In the genomic region with DNA sequence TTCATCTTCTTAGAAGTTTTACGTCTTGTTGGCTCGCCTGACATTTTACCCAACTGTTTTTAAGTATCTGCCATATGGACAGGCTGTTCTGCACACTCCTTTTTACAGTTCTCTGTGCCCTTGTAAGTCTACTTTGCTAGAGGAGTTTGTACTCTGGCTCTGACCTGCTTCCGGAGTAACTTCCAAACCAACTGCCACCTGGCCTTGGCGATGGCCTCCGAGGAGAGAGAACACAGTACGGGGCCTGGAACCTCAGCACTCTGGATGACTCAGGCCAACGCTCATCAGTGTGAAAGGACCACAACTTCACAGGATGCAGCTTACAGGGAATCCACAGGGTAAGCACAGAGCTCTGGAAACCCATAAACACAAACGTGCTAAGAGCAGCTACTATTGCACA, we compare ENCODE assay signal across 17 mouse cellular contexts. TPM values are rescaled to one million over a fixed set of nuclear protein-coding genes. Genes with fewer than 3 reads are reported as not detected.
DNase-seq lines count a peak whose midpoint lies in the region.
"Had no signal": no experiment of that assay in that cellular context is flagged by ENCODE, and none has a peak within 500 bp of the region (broad histone marks: within the 10 kb centered on the region; RNA-seq: fewer than 3 reads in every experiment).

No protein-coding gene starts in this region.

- peak; percentile 69 for DNase-seq in heart, adult 11 months
- no peak for DNase-seq in heart, postnatal 14 days
- peak; percentile 45 for DNase-seq in layer of hippocampus, adult 9-11 months
- no peak for DNase-seq in layer of hippocampus, postnatal 10 days (ENCODE audit: low spot score in 2 of 2)
- peak; percentile 20 for DNase-seq in 416B (ENCODE audit: low read depth)
- DNase-seq in brain, adult 2 months (ENCODE audit: low read depth, low spot score) = peak; percentile 44
- DNase-seq: adrenal gland, postnatal 25 days; B cell, adult 2 months; cerebellum, adult 11 months; cerebellum, adult 8-10 months; cerebellum, postnatal 25 days; gastrocnemius, postnatal 14 days had no signal

- intact Hi-C loops in heart, postnatal 14 days (cut with DNase I) = no loop called here

RNA-seq across cellular contexts. Expression of gene Cops9, which starts 8.1 kb away (rescaled TPM):
- 100 to 1,000 TPM; 217 to 236 TPM for total RNA-seq in heart, postnatal 14 days (2021)
- total RNA-seq in layer of hippocampus, postnatal 10 days (2021) = 100 to 1,000 TPM; 282 to 343 TPM

RNA-seq across cellular contexts. Expression of gene Otos, which starts 14.9 kb away (rescaled TPM):
- not detected for total RNA-seq in heart, postnatal 14 days (2021)
- total RNA-seq in layer of hippocampus, postnatal 10 days (2021) = 1 to 10 TPM in 1 of 2 experiments, under 1 TPM in 1; 0.58 to 1.1 TPM
- total RNA-seq: adrenal gland, postnatal 25 days; gastrocnemius, adult 18-20 months; heart, adult 8-10 months; hindbrain, postnatal 0 days had no signal

RNA-seq across cellular contexts. Expression of gene Olfr12, which starts 16.1 kb away (rescaled TPM):
- total RNA-seq in heart, postnatal 14 days (2021) = not detected
- total RNA-seq in layer of hippocampus, postnatal 10 days (2021) = not detected
- total RNA-seq: adrenal gland, postnatal 25 days; gastrocnemius, adult 18-20 months; gastrocnemius, postnatal 14 days; heart, adult 8-10 months; hematopoietic stem cell, adult 5-6 weeks; hindbrain, postnatal 0 days had no signal

RNA-seq across cellular contexts. Expression of gene Olfr1410, which starts 28.1 kb away (rescaled TPM):
- total RNA-seq in heart, postnatal 14 days (2021) = not detected
- total RNA-seq in layer of hippocampus, postnatal 10 days (2021) = not detected
- total RNA-seq: adrenal gland, postnatal 25 days; gastrocnemius, adult 18-20 months; gastrocnemius, postnatal 14 days; heart, adult 8-10 months; hematopoietic stem cell, adult 5-6 weeks; hindbrain, postnatal 0 days had no signal

RNA-seq across cellular contexts. Expression of gene Olfr1411, which starts 39.5 kb away (rescaled TPM):
- total RNA-seq in heart, postnatal 14 days (2021) = not detected
- total RNA-seq in layer of hippocampus, postnatal 10 days (2021) = not detected
- total RNA-seq: adrenal gland, postnatal 25 days; G1E; gastrocnemius, adult 18-20 months; gastrocnemius, postnatal 14 days; heart, adult 8-10 months; hematopoietic stem cell, adult 5-6 weeks; hindbrain, postnatal 0 days had no signal

Comparison
In these comparisons a context has a peak if more than half of its experiments do, and no peak if none do; other contexts are left out.
1. DNase-seq: peak in heart, adult 11 months (single experiment), layer of hippocampus, adult 9-11 months (single experiment), 416B (single experiment) and brain, adult 2 months (single experiment); none in heart, postnatal 14 days (0 of 2) and layer of hippocampus, postnatal 10 days (0 of 2).